8 mouse cellular contexts compared by ENCODE assay signal in genomic region chr9:65109132-65110072, GRCm38 (mm10). TPM values are rescaled to one million over a fixed set of nuclear protein-coding genes. Genes with fewer than 3 reads are reported as not detected.
DNase-seq lines count a peak whose midpoint lies in the region; ATAC-seq and TF ChIP-seq lines count a peak whose summit lies in the region.

No protein-coding gene starts in this region.

- ATAC-seq in heart, postnatal 0 days (ENCODE audit: insufficient read depth, low read depth) = no peak
- peak; percentile 89 for ATAC-seq in hindbrain, embryonic 11.5 days (ENCODE audit: low FRiP score)
- peak; percentile 81; the same call in 1 of the 2 replicates for ATAC-seq in limb, embryonic 13.5 days (ENCODE audit: low FRiP score, low read depth)

- peak overlapping the region; percentile 50 for H3K9ac ChIP-seq in heart, postnatal 0 days (replicated peaks; ENCODE audit: low read depth, low read length)
- H3K9ac ChIP-seq in hindbrain, embryonic 11.5 days (ENCODE audit: low read depth, low read length) = peak overlapping the region; percentile 43; the same call in 1 of the 2 replicates
- H3K9ac ChIP-seq in limb, embryonic 13.5 days = peak overlapping the region; percentile 62

- no peak for DNase-seq in heart, postnatal 0 days (ENCODE audit: low spot score)
- no peak for DNase-seq in heart, adult 11 months
- DNase-seq in embryo, embryonic 10 days (ENCODE audit: low spot score) = peak; percentile 64
- peak; percentile 80 for DNase-seq in hindbrain, embryonic 11.5 days (ENCODE audit: low spot score)
- peak; percentile 76 for DNase-seq in retina, embryonic 14.5 days (ENCODE audit: low spot score)
- no peak for DNase-seq in spleen, postnatal 36 days (ENCODE audit: low spot score in 2 of 2)
- no peak for DNase-seq in T-cell, adult 2 months (ENCODE audit: low spot score)

- 24% methylated on average over 24 of the region's 24 CpGs for WGBS in heart, postnatal 0 days
- 6% methylated on average over 24 of the region's 24 CpGs for WGBS in hindbrain, embryonic 11.5 days
- WGBS in limb, embryonic 13.5 days = 15% methylated on average over 24 of the region's 24 CpGs

- no peak for TF ChIP-seq CTCF in heart, postnatal 0 days (IDR thresholded peaks at IDR 0.05; ENCODE audit: low read depth)

- H3K4me1 ChIP-seq in heart, postnatal 0 days (ENCODE audit: control insufficient read depth, insufficient read depth) = no peaks in the 10 kb centered on the region; the same call in 1 of the 2 replicates
- H3K4me1 ChIP-seq in hindbrain, embryonic 11.5 days (replicated peaks; ENCODE audit: control insufficient read depth, insufficient read depth, low read length) = peaks cover 7% of the 10 kb centered on the region; the same call in 1 of the 2 replicates
- peaks cover 31% of the 10 kb centered on the region for H3K4me1 ChIP-seq in limb, embryonic 13.5 days

- H3K27ac ChIP-seq in heart, postnatal 0 days (ENCODE audit: low read depth) = peak overlapping the region; percentile 9; the same call in 1 of the 2 replicates
- peak overlapping the region; percentile 90 for H3K27ac ChIP-seq in hindbrain, embryonic 11.5 days (ENCODE audit: low read depth, low read length)
- peak overlapping the region; percentile 61 for H3K27ac ChIP-seq in limb, embryonic 13.5 days

- H3K4me2 ChIP-seq in heart, postnatal 0 days (ENCODE audit: low read depth, low read length) = peak overlapping the region; percentile 36; the same call in 1 of the 2 replicates
- peak overlapping the region; percentile 31 for H3K4me2 ChIP-seq in hindbrain, embryonic 11.5 days (replicated peaks; ENCODE audit: low read depth, low read length)
- peak overlapping the region; percentile 56 for H3K4me2 ChIP-seq in limb, embryonic 13.5 days (replicated peaks)

- TF ChIP-seq EP300 in heart, postnatal 0 days (IDR thresholded peaks at IDR 0.05; ENCODE audit: low read depth) = no peak

- no peaks in the 10 kb centered on the region for H3K9me3 ChIP-seq in heart, postnatal 0 days (replicated peaks; ENCODE audit: control insufficient read depth, low read length)
- no peaks in the 10 kb centered on the region for H3K9me3 ChIP-seq in hindbrain, embryonic 11.5 days (ENCODE audit: control insufficient read depth, low read length)
- no peaks in the 10 kb centered on the region for H3K9me3 ChIP-seq in limb, embryonic 13.5 days

- H3K27me3 ChIP-seq in heart, postnatal 0 days (ENCODE audit: control insufficient read depth, insufficient read depth, low read length) = no peaks in the 10 kb centered on the region
- no peaks in the 10 kb centered on the region for H3K27me3 ChIP-seq in hindbrain, embryonic 11.5 days (ENCODE audit: control insufficient read depth, insufficient read depth, low read length)
- H3K27me3 ChIP-seq in limb, embryonic 13.5 days = no peaks in the 10 kb centered on the region

- H3K4me3 ChIP-seq in heart, postnatal 0 days (ENCODE audit: low read depth, low read length) = no peak overlapping the region
- no peak overlapping the region for H3K4me3 ChIP-seq in hindbrain, embryonic 11.5 days (ENCODE audit: low read depth, low read length)
- peak overlapping the region; percentile 15 for H3K4me3 ChIP-seq in limb, embryonic 13.5 days

- no peaks in the 10 kb centered on the region for H3K36me3 ChIP-seq in heart, postnatal 0 days (replicated peaks; ENCODE audit: control insufficient read depth, insufficient read depth, low read length)
- H3K36me3 ChIP-seq in hindbrain, embryonic 11.5 days (ENCODE audit: control insufficient read depth, insufficient read depth, low read length) = no peaks in the 10 kb centered on the region
- H3K36me3 ChIP-seq in limb, embryonic 13.5 days = peaks cover 11% of the 10 kb centered on the region

RNA-seq across cellular contexts. Expression of gene Igdcc4, which starts 8.1 kb away (rescaled TPM):
- 10.9 and 13.9 TPM in 2 replicates for total RNA-seq in heart, postnatal 0 days (2014; rRNA removed; ENCODE audit: low replicate concordance)
- 3.0 and 3.2 TPM in 2 replicates for polyA plus RNA-seq in heart, postnatal 0 days (2015; fragmentation: Nextera tagmentation; extraction: Ambion mirVana)
- polyA plus RNA-seq in hindbrain, embryonic 11.5 days (2014; fragmentation: Nextera tagmentation; extraction: Ambion mirVana) = 8.8 and 10.3 TPM in 2 replicates
- 24.7 and 27.6 TPM in 2 replicates for polyA plus RNA-seq in limb, embryonic 13.5 days (2015; fragmentation: Nextera tagmentation; extraction: Ambion mirVana)

RNA-seq across cellular contexts. Expression of gene Igdcc3, which starts 31.6 kb away (rescaled TPM):
- total RNA-seq in heart, postnatal 0 days (2014; rRNA removed; ENCODE audit: low replicate concordance) = not detected in 2 replicates
- 0.11 and 0.15 TPM in 2 replicates for polyA plus RNA-seq in heart, postnatal 0 days (2015; fragmentation: Nextera tagmentation; extraction: Ambion mirVana)
- 46.0 and 49.6 TPM in 2 replicates for polyA plus RNA-seq in hindbrain, embryonic 11.5 days (2014; fragmentation: Nextera tagmentation; extraction: Ambion mirVana)
- polyA plus RNA-seq in limb, embryonic 13.5 days (2015; fragmentation: Nextera tagmentation; extraction: Ambion mirVana) = 1.2 and 2.1 TPM in 2 replicates

Comparison
In these comparisons a context has a peak if more than half of its experiments do, and no peak if none do; other contexts are left out.
1. DNase-seq: peak in embryo, embryonic 10 days (single experiment), hindbrain, embryonic 11.5 days (single experiment) and retina, embryonic 14.5 days (single experiment); none in heart, postnatal 0 days (single experiment), heart, adult 11 months (single experiment), spleen, postnatal 36 days (0 of 2) and T-cell, adult 2 months (single experiment).
2. H3K27ac ChIP-seq: peak in every context shown above with its lines; median percentile 90 in hindbrain, embryonic 11.5 days; 61 in limb, embryonic 13.5 days; 9 in heart, postnatal 0 days.
3. RNA of gene Igdcc3, which starts 31.6 kb away (polyA plus RNA-seq): 46.0 to 49.6 TPM in hindbrain, embryonic 11.5 days; 1.2 to 2.1 TPM in limb, embryonic 13.5 days and 0.11 to 0.15 TPM in heart, postnatal 0 days; every median in the first group is over 10 times any median in the second.
4. Peak in every context shown above with its lines, with median percentiles within 50 percentile points of each other: H3K4me2 ChIP-seq and H3K9ac ChIP-seq.